Mouse (Mus musculus): ENCODE data around the gene Rab24. TPM values are rescaled to one million over a fixed set of nuclear protein-coding genes. Genes with fewer than 3 reads are reported as not detected.

Rab24 gene
- polyA plus RNA-seq, 1 experiment from 2014 or later: 79.7 TPM

DNA sequence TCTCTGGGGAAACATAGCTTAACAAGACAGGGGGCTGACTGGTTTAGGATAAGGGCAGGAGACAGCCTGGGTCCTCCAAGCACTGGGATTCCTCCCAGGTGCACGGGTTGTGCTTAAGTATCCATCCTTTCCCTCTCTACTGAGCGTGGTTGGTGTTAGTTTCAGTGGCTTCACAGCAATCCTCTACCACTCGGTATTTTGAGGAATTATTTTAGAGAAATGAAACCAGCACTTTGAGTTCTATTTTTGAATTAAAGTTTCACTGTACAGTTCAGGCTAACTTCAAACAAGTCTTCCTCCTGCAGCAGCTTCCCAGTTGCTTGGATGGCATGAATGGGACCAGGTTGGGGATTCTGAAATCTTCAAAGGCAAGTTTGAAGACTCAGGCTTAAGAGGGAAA lies 3.4 kb downstream of the Rab24 start:
- no peaks in the 10 kb centered on the region for H3K27me3 ChIP-seq (ENCODE audit: control insufficient read depth, insufficient read depth, low read length)
- H3K36me3 ChIP-seq (ENCODE audit: control insufficient read depth, insufficient read depth, low read length): peaks cover 23% of the 10 kb centered on the region
- H3K27ac ChIP-seq (replicated peaks): no peak overlapping the region
- TF ChIP-seq EP300 (optimal IDR thresholded peaks at IDR 0.05) (no peak), CTCF (IDR thresholded peaks at IDR 0.05; ENCODE audit: low read depth) (no peak)
- 84% methylated on average over 3 of the region's 3 CpGs for WGBS
- H3K9me3 ChIP-seq (ENCODE audit: control insufficient read depth, low read length): no peaks in the 10 kb centered on the region
- H3K4me1 ChIP-seq (replicated peaks; ENCODE audit: control insufficient read depth, insufficient read depth): no peaks in the 10 kb centered on the region
- H3K4me3 ChIP-seq (ENCODE audit: low read depth, low read length): no peak overlapping the region
- no peak overlapping the region; the same call in 1 of the 2 replicates for H3K9ac ChIP-seq (ENCODE audit: low read length)
- H3K4me2 ChIP-seq (replicated peaks; ENCODE audit: low read depth): no peak overlapping the region
- DNase-seq (ENCODE audit: low spot score) (no peak), ATAC-seq (ENCODE audit: low FRiP score, low TSS enrichment) (no peak)

DNA sequence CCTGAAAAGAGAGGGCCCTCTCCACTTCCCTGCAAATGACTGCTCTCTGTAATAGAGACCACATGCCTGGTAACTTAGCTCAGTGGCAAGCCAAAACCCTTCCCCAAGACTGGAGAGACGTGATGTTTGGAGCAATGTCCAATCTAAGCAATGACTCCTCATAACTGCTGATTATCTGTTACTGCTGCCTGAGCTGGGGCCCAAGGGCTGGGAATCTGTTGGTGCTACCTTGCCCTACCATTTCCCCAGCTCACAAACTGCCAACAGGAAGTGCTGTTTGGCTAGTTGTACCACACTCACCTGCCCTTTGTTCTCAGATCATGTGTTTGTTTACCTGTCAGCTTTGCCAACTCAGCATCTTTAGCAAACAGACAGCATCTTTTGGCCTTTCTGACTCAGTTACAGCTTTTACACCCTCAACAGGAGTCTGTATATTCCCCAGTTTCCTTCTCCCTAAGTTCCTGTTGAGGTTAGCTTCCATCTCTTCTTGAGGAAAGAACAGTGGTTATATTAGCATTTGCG lies 6.8 kb downstream of the Rab24 start:
- H3K4me3 ChIP-seq (ENCODE audit: low read depth, low read length): no peak overlapping the region
- H3K27ac ChIP-seq (replicated peaks): no peak overlapping the region
- peaks cover 33% of the 10 kb centered on the region for H3K36me3 ChIP-seq (ENCODE audit: control insufficient read depth, insufficient read depth, low read length)
- TF ChIP-seq EP300 (optimal IDR thresholded peaks at IDR 0.05) (no peak), CTCF (IDR thresholded peaks at IDR 0.05; ENCODE audit: low read depth) (no peak)
- no peak for DNase-seq (ENCODE audit: low spot score)
- H3K27me3 ChIP-seq (ENCODE audit: control insufficient read depth, insufficient read depth, low read length): no peaks in the 10 kb centered on the region
- H3K4me2 ChIP-seq (replicated peaks; ENCODE audit: low read depth): no peak overlapping the region
- no peak overlapping the region for H3K9ac ChIP-seq (ENCODE audit: low read length)
- WGBS: 83% methylated on average over 2 of the region's 2 CpGs
- no peaks in the 10 kb centered on the region for H3K4me1 ChIP-seq (replicated peaks; ENCODE audit: control insufficient read depth, insufficient read depth)
- H3K9me3 ChIP-seq (ENCODE audit: control insufficient read depth, low read length): no peaks in the 10 kb centered on the region
- ATAC-seq (ENCODE audit: low FRiP score, low TSS enrichment): no peak

DNA sequence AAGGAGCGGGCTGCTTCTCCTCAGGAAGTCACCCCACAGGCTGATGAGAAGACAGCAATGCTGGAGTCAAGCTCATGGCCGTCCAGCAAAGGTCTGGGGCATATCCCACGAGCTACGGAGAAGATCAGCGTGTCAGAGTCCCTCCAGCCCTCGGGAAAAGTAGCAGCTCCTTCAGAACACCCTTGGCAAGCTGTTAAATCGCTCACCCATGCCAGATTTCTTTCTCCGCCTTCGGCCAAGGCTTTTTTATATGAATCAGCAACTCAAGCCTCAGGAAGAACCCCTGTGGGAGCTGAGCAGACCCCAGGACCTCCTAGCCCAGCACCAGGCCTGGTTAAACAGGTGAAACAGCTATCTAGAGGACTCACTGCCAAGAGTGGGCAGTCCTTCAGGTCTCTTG lies 8.7 kb downstream of the Rab24 start:
- Histone ChIP-seq H3K9ac (ENCODE audit: low read length) (no peak overlapping the region), H3K27ac (replicated peaks) (no peak overlapping the region), H3K27me3 (ENCODE audit: control insufficient read depth, insufficient read depth, low read length) (no peaks in the 10 kb centered on the region), H3K36me3 (ENCODE audit: control insufficient read depth, insufficient read depth, low read length) (peaks cover 34% of the 10 kb centered on the region), H3K4me1 (replicated peaks; ENCODE audit: control insufficient read depth, insufficient read depth) (no peaks in the 10 kb centered on the region), H3K4me3 (ENCODE audit: low read depth, low read length) (no peak overlapping the region), H3K9me3 (ENCODE audit: control insufficient read depth, low read length) (no peaks in the 10 kb centered on the region), H3K4me2 (replicated peaks; ENCODE audit: low read depth) (no peak overlapping the region)
- WGBS: 85% methylated on average over 9 of the region's 9 CpGs
- DNase-seq (ENCODE audit: low spot score) (no peak), ATAC-seq (ENCODE audit: low FRiP score, low TSS enrichment) (no peak)
- no peak for TF ChIP-seq CTCF (IDR thresholded peaks at IDR 0.05; ENCODE audit: low read depth)
- no peak for TF ChIP-seq EP300 (optimal IDR thresholded peaks at IDR 0.05)

DNA sequence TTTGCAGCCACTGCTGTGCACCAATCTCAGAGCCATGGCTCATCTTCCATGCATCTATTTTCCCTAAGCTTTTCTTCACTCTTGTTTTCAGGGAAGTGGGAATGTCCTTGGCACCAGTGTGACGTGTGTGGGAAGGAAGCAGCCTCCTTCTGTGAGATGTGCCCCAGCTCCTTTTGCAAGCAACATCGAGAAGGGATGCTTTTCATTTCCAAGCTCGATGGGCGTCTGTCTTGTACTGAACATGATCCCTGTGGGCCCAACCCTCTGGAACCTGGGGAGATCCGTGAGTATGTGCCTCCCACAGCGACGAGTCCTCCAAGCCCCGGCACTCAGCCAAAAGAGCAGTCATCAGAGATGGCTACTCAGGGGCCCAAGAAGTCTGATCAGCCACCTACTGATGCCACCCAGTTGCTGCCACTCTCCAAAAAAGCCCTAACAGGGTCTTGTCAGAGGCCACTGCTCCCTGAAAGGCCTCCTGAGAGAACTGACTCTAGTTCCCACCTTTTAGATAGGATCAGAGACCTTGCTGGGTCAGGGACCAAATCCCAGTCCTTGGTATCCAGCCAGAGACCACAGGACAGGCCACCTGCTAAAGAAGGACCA lies 9.6 kb downstream of the Rab24 start:
- peaks cover 34% of the 10 kb centered on the region for H3K36me3 ChIP-seq (ENCODE audit: control insufficient read depth, insufficient read depth, low read length)
- 86% methylated on average over 8 of the region's 8 CpGs for WGBS
- H3K4me2 ChIP-seq (replicated peaks; ENCODE audit: low read depth): no peak overlapping the region
- no peak for TF ChIP-seq CTCF (IDR thresholded peaks at IDR 0.05; ENCODE audit: low read depth)
- no peak overlapping the region for H3K9ac ChIP-seq (ENCODE audit: low read length)
- H3K9me3 ChIP-seq (ENCODE audit: control insufficient read depth, low read length): no peaks in the 10 kb centered on the region
- no peak overlapping the region for H3K27ac ChIP-seq (replicated peaks)
- ATAC-seq (ENCODE audit: low FRiP score, low TSS enrichment) (no peak), DNase-seq (ENCODE audit: low spot score) (no peak)
- no peak overlapping the region for H3K4me3 ChIP-seq (ENCODE audit: low read depth, low read length)
- H3K27me3 ChIP-seq (ENCODE audit: control insufficient read depth, insufficient read depth, low read length): no peaks in the 10 kb centered on the region
- H3K4me1 ChIP-seq (replicated peaks; ENCODE audit: control insufficient read depth, insufficient read depth): no peaks in the 10 kb centered on the region

DNA sequence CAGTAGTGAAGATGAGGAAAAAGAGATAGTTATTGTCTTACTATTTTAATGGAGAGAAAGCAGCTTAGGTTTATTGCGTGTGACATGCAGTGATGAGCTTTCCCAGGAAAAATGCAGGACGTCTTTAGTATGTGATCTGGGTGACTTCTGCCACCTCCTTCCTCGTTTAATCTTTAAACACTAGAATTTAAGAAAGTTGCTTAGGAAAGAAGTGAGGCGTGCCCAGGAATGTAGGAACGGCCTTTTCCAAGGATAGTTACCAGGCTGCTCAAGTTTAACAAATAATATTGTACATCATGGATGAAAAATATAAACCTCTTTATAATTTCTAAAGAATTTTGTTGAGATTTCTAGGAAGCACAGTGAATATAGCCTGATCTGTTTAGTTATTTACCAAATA lies 20.8 kb downstream of the Rab24 start:
- WGBS: 76% methylated on average over 5 of the region's 5 CpGs
- Histone ChIP-seq H3K27ac (replicated peaks) (no peak overlapping the region), H3K9ac (ENCODE audit: low read length) (no peak overlapping the region), H3K9me3 (ENCODE audit: control insufficient read depth, low read length) (no peaks in the 10 kb centered on the region), H3K4me1 (replicated peaks; ENCODE audit: control insufficient read depth, insufficient read depth) (no peaks in the 10 kb centered on the region), H3K27me3 (ENCODE audit: control insufficient read depth, insufficient read depth, low read length) (no peaks in the 10 kb centered on the region), H3K36me3 (ENCODE audit: control insufficient read depth, insufficient read depth, low read length) (peaks cover 18% of the 10 kb centered on the region), H3K4me3 (ENCODE audit: low read depth, low read length) (no peak overlapping the region), H3K4me2 (replicated peaks; ENCODE audit: low read depth) (no peak overlapping the region)
- DNase-seq (ENCODE audit: low spot score) (no peak), ATAC-seq (ENCODE audit: low FRiP score, low TSS enrichment) (no peak)
- no peak for TF ChIP-seq EP300 (optimal IDR thresholded peaks at IDR 0.05)
- no peak for TF ChIP-seq CTCF (IDR thresholded peaks at IDR 0.05; ENCODE audit: low read depth)

DNA sequence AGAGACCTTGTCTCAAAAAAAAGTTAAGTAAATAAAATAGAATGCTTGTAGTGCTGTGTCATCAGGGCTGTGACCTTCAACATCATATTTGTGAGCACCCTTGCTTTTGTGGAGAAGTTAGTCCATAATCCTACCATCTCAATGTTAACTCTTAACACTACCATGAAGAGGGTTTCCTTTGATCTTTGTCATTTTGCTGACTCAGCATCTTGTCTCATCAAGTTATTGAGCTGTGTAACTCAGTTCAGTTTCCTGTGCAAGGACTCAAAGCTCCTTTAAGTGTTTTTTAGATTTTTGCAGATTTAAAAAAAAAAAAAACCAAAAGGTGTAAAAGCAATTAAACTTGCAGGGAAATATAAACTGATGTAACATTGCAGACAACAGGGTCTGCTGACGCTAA lies 25.0 kb downstream of the Rab24 start:
- Histone ChIP-seq H3K4me2 (replicated peaks; ENCODE audit: low read depth) (no peak overlapping the region), H3K4me3 (ENCODE audit: low read depth, low read length) (no peak overlapping the region), H3K27me3 (ENCODE audit: control insufficient read depth, insufficient read depth, low read length) (no peaks in the 10 kb centered on the region), H3K36me3 (ENCODE audit: control insufficient read depth, insufficient read depth, low read length) (peaks cover 15% of the 10 kb centered on the region), H3K27ac (replicated peaks) (no peak overlapping the region), H3K9me3 (ENCODE audit: control insufficient read depth, low read length) (no peaks in the 10 kb centered on the region), H3K9ac (ENCODE audit: low read length) (no peak overlapping the region), H3K4me1 (replicated peaks; ENCODE audit: control insufficient read depth, insufficient read depth) (no peaks in the 10 kb centered on the region)
- TF ChIP-seq EP300 (optimal IDR thresholded peaks at IDR 0.05): no peak
- no peak for TF ChIP-seq CTCF (IDR thresholded peaks at IDR 0.05; ENCODE audit: low read depth)
- DNase-seq (ENCODE audit: low spot score) (no peak), ATAC-seq (ENCODE audit: low FRiP score, low TSS enrichment) (no peak)
- WGBS: 95% methylated on average over 1 of the region's 1 CpGs
